Mouse (Mus musculus) embryonic facial prominence, embryonic 10.5 days (tissue): ENCODE measurements at regions not wholly inside any gene's neighbourhood (a gene's known extent, or its start where the extent isn't known, plus 50 kb on each side); places are given as distances from the start of the nearest gene placed in this dataset.

ENCODE experiments used
- DNase-seq: peaks from one replicate; pipeline ENCODE4 v3.0.0-alpha.2; 2017; ENCODE audit warnings: low spot score
- H3K27ac ChIP-seq: fragments of 300-500 bp; sonication (generic); replicated peaks from 2 replicates; pipeline ENCODE4 v1.5.1; 2016; ENCODE audit warnings: mild to moderate bottlenecking
- H3K27me3 ChIP-seq: fragments of 300-500 bp; sonication (generic); replicated peaks from 2 replicates; pipeline ENCODE4 v1.6.1; 2016; ENCODE audit warnings: low read depth, mild to moderate bottlenecking; ENCODE audit not compliant: poor library complexity, severe bottlenecking
- H3K36me3 ChIP-seq: fragments of 300-500 bp; sonication (generic); replicated peaks from 2 replicates; pipeline ENCODE4 v1.6.1; 2016; ENCODE audit warnings: mild to moderate bottlenecking, moderate library complexity
- H3K4me1 ChIP-seq: fragments of 300-500 bp; sonication (generic); 2 replicates; pipeline ENCODE4 v1.6.1; 2016
- H3K4me3 ChIP-seq: fragments of 300-500 bp; sonication (generic); 2 replicates; pipeline ENCODE4 v1.5.1; 2016; ENCODE audit warnings: mild to moderate bottlenecking, moderate library complexity
- H3K9me3 ChIP-seq: fragments of 300-500 bp; sonication (generic); 2 replicates; pipeline ENCODE4 v1.6.1; 2016; ENCODE audit warnings: mild to moderate bottlenecking
- WGBS: fragments of 180-500 bp; shearing (Covaris S2); methylation state at CpG from one replicate; pipeline ENCODE4 v1.1.7; 2016; 5-methylcytosine and 5-hydroxymethylcytosine counted together

DNA sequence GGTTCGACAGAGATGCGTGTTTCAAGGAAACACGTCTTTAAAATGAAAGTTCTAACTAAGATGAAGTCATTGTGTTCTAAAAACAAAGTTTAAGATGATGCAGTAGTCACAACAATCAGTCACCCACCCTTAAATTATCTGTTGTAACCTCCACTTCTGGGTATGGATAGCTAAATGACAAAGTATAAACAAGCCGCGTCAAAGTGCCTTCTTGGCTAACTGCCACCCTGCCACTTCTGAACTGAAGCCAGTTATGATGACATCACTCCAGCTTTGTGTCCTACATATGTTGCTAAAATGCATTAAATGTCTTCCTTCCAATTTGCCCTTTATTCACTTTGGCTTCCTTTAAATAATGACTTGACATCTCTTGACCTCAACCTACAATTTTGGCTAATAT, 165.8 kb upstream of the Cxadr start:
- Histone ChIP-seq H3K27me3 (no peaks in the 10 kb centered on the region), H3K27ac (no peak overlapping the region), H3K4me3 (no peak overlapping the region), H3K36me3 (no peaks in the 10 kb centered on the region), H3K4me1 (no peaks in the 10 kb centered on the region), H3K9me3 (no peaks in the 10 kb centered on the region)
- WGBS, result 97% methylated on average over 5 of the region's 5 CpGs
- DNase-seq, result no peak

DNA sequence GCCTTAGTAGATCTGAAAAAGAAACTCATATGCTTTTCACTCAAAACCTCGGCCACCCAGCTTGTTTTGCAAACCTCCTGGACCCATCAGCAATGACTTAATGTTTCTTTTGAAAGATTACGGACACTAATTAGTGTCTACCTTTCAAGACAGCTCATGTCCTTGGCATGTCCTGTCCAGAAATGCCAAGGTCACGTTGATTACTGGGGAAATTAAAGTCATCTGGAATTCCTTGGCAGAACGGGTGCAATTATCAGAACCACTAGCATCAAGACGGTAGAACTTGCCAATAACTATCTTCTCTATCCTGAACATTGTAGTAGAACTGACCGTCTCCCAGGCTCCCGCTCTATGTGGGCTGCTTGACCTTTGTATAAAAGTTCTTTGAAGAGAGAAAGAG, 166.8 kb upstream of the Cxadr start:
- 75% methylated on average over 7 of the region's 7 CpGs for WGBS
- no peaks in the 10 kb centered on the region for H3K9me3 ChIP-seq

DNA sequence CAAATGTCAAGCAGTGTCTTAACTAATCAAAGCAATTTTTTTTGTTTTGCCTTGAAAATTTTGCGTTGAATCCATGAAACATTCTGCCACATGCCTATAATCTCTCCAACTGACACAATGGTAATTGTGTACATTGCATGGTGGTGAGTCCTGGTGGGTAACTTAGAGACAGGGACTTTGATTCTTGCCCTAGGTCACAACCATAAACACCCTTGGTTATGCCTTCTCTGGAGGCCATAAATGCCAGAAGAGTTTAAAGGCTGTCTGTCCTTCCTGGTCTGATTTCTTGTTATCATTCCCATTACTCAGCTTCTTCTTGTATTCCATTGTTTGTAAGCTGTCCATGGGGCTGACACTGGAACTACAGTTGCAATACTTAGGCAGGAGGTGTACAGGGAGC, 179.6 kb upstream of the Cxadr start:
- Histone ChIP-seq H3K27ac (no peak overlapping the region), H3K36me3 (no peaks in the 10 kb centered on the region), H3K4me1 (peaks cover 6% of the 10 kb centered on the region; the same call in 1 of the 2 replicates), H3K9me3 (no peaks in the 10 kb centered on the region), H3K4me3 (no peak overlapping the region), H3K27me3 (no peaks in the 10 kb centered on the region)
- DNase-seq, result no peak
- WGBS, result 72% methylated on average over 1 of the region's 1 CpGs

More for the DNA sequence above, 166.8 kb upstream of the Cxadr start:
- Histone ChIP-seq H3K4me3 (no peak overlapping the region), H3K27ac (no peak overlapping the region), H3K27me3 (no peaks in the 10 kb centered on the region), H3K36me3 (no peaks in the 10 kb centered on the region), H3K4me1 (no peaks in the 10 kb centered on the region)
- no peak for DNase-seq

DNA sequence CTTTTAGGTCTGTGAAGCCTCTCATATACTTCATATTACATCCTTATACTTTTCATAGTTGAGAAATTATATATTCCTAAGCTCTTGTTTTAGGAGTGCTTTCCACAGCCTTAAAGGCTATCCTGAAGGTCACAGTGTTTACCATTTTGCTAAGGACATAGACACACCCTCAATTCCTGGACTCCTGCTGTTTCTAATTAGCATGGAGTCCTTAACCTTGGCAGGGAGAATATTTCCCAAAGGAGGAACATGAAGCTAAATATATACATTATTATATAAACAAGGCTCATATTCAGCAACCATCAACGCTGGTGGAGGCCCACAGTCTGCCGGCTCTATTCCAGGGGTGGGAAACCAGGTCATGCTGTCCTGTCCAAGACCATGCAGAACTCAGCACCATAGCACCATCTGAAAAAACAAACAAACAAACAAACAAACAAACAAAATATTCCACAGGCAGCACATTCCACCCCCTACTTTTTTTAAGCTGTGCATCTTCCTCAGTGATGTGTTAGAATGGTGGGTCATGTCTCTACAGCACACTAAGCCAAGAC, 180.9 kb upstream of the Cxadr start:
- no peaks in the 10 kb centered on the region for H3K9me3 ChIP-seq
- no peak overlapping the region for H3K4me3 ChIP-seq
- WGBS, result 64% methylated on average over 2 of the region's 2 CpGs
- H3K27ac ChIP-seq, result no peak overlapping the region
- DNase-seq, result no peak
- peaks cover 6% of the 10 kb centered on the region; the same call in 1 of the 2 replicates for H3K4me1 ChIP-seq
- H3K27me3 ChIP-seq, result no peaks in the 10 kb centered on the region
- no peaks in the 10 kb centered on the region for H3K36me3 ChIP-seq

DNA sequence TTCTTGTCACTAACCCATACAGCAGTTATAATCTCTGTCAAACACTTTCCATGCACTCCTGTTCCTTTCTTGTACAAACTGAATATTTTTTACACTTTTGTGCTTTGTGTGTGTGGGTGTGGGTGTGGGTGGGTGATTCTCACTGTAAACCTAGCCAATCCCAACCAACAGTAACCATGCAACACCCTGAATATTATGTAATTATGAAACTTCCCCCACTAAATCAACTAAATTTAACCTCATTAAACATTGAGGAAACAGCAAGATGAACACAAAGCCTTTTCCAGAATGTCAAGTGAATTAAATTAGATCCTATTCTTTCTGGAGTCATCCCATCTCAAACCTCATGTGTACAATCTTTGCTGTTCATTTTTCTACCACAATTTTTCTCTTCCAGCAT, 197.0 kb upstream of the Cxadr start:
- no peak for DNase-seq
- no peak overlapping the region for H3K4me3 ChIP-seq
- no peaks in the 10 kb centered on the region for H3K36me3 ChIP-seq
- H3K27me3 ChIP-seq, result no peaks in the 10 kb centered on the region
- H3K9me3 ChIP-seq, result no peaks in the 10 kb centered on the region
- H3K27ac ChIP-seq, result no peak overlapping the region
- peaks cover 10% of the 10 kb centered on the region for H3K4me1 ChIP-seq

DNA sequence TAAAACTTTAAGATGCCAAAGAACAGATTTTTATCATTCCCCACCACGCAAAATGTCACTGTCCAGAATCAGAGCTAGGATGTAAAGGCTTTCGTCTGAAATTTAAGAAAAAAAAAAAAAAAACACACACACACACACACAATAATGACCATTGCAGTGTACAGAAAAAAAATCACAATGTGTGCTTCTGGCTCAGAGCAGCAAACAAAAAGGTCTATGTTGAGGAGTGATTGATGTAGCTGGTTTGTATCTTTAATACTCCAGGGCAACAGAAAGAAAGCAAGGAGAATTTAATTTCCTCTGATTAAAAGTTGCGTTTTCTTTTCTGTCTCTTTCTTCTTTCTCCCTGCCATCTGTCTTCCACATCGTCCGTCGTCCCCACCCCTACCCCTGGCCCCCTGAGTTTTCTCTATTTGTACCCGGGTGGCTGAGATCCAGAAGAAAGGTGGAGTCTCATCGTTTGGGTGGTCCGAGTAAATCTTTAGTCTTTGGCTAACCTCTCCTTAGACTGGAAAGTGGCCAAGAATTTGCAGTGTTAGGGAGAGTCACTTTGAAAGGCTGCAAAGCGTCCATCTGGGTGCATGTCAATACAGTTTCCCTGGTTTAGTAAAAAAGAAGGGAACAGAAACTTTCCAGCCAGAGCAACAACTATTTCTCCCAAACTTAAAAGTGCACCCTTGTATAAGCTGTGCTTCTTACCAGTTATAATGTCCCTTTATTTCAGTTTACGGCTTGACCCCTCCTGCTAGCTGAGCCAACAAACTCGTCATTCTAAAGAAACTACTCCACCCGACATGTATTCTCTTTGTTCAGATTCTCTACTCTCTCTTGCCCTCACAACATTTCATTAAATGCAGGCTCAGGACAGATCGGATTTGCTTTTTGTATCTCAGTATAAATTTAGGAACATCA, 199.6 kb upstream of the Cxadr start:
- Histone ChIP-seq H3K9me3 (no peaks in the 10 kb centered on the region), H3K4me3 (0 out of 2 replicates have a peak overlapping the region, but pooled peaks have one; percentile 9), H3K27ac (peak overlapping the region; percentile 14; the same call in 1 of the 2 replicates), H3K27me3 (no peaks in the 10 kb centered on the region), H3K36me3 (no peaks in the 10 kb centered on the region), H3K4me1 (peaks cover 10% of the 10 kb centered on the region)
- 43% methylated on average over 14 of the region's 14 CpGs for WGBS
- no peak for DNase-seq

DNA sequence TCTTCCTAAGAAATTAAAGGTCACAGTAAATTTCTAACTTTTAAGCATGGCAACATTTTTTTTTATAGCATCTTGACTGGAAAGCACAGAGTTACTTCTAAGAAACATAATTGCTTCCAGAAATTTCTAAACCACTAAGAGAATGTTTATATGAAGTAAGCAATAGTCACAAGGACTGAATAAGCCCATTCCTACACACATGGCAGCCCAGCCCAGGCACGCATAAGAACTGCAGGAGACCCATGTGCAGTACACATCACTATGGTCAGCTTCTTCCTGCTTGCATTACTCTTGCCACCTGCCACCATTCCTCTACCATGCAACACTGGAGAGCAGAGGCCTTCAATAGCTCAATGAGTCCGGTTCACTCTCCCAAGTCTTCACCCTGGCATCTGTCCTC, 201.4 kb upstream of the Cxadr start:
- Histone ChIP-seq H3K27ac (no peak overlapping the region), H3K4me1 (peaks cover 10% of the 10 kb centered on the region), H3K4me3 (no peak overlapping the region), H3K9me3 (no peaks in the 10 kb centered on the region), H3K36me3 (no peaks in the 10 kb centered on the region), H3K27me3 (no peaks in the 10 kb centered on the region)
- DNase-seq, result no peak
- 82% methylated on average over 2 of the region's 2 CpGs for WGBS

DNA sequence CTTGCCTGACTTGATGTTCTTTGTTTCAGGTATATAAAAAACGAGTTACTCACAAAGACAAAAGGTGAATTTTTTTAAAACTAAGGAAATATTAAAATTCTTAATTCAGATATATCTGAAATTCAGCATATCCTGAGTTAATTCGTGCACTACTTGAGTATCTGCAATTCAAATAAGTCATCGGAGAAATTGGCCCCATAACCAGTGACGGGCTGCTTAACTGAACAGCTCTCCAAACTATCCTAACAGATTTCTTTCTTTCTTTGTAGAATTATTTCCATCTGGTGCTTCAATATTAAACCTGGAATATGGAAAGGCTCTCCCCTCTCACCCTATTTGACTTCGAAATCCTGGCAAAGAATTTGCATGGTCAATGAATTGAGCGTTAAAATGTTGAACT, 202.2 kb upstream of the Cxadr start:
- DNase-seq, result no peak
- H3K4me1 ChIP-seq, result peaks cover 10% of the 10 kb centered on the region
- H3K27ac ChIP-seq, result no peak overlapping the region
- H3K27me3 ChIP-seq, result no peaks in the 10 kb centered on the region
- no peaks in the 10 kb centered on the region for H3K36me3 ChIP-seq
- 79% methylated on average over 6 of the region's 6 CpGs for WGBS
- no peaks in the 10 kb centered on the region for H3K9me3 ChIP-seq
- no peak overlapping the region for H3K4me3 ChIP-seq

DNA sequence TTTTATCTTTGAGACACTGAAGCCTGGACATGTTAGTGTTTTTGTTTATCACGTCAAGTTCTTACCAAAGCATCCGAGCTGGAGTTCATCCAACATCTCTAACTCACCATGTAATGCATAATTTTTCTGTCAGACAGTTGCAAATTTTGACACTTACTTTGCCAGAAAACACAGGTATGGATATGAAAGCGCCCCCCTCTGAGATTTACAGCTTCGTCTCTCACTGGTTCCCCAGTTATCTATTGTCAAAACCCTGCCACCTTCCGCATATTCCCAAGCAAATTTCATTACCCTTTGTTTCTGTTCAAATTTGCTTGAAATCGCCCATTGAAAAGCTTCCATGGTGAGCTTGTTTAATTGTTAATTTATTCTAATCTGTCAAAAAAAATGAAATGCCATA, 202.7 kb upstream of the Cxadr start:
- no peak overlapping the region for H3K4me3 ChIP-seq
- WGBS, result 87% methylated on average over 6 of the region's 6 CpGs
- DNase-seq, result no peak
- H3K4me1 ChIP-seq, result peaks cover 10% of the 10 kb centered on the region
- no peaks in the 10 kb centered on the region for H3K36me3 ChIP-seq
- no peak overlapping the region for H3K27ac ChIP-seq
- H3K27me3 ChIP-seq, result no peaks in the 10 kb centered on the region
- H3K9me3 ChIP-seq, result no peaks in the 10 kb centered on the region

DNA sequence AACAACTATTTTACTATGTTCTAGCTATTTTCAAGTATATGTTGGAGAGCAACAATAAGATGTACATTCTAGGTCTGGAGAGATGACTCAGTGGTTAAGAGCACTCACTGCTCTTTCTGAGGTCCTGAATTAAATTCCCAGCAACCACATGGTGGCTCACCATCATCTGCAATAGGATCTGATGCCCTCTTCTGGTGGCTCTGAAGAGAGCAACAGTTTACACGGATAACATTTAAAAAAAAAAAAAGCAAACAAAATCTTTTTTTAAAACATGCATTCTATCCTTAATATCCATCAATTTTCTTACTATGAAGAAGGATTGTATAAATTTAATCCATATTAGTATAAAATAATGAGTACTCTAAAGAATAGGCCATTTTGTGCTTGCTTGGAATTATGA, 204.7 kb upstream of the Cxadr start:
- no peak overlapping the region for H3K27ac ChIP-seq
- peaks cover 6% of the 10 kb centered on the region for H3K4me1 ChIP-seq
- H3K9me3 ChIP-seq, result no peaks in the 10 kb centered on the region
- H3K4me3 ChIP-seq, result no peak overlapping the region
- no peaks in the 10 kb centered on the region for H3K36me3 ChIP-seq
- H3K27me3 ChIP-seq, result no peaks in the 10 kb centered on the region
- 64% methylated on average over 1 of the region's 1 CpGs for WGBS
- no peak for DNase-seq

DNA sequence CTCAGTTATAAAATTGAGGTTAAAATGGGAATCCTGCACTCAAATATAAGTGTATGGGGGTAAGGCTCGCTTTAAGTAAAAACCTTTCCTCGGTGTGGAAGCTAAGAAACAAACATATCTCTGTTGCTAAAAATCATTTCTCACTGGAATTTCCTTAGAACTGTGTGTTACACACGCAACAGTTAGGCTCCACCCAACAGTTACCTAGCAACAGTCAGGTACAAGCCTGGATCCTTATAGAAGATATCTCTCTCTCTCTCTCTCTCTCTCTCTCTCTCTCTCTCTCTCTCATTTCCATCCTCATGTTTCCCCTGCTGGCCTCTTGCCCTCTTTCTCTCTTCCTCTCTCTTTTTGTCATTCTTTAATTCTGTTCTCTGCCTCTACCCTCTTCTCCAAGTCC, 211.1 kb upstream of the Cxadr start:
- no peak overlapping the region for H3K27ac ChIP-seq
- H3K4me3 ChIP-seq, result no peak overlapping the region
- H3K36me3 ChIP-seq, result no peaks in the 10 kb centered on the region
- 89% methylated on average over 3 of the region's 3 CpGs for WGBS
- H3K4me1 ChIP-seq, result no peaks in the 10 kb centered on the region
- H3K9me3 ChIP-seq, result no peaks in the 10 kb centered on the region
- H3K27me3 ChIP-seq, result no peaks in the 10 kb centered on the region
- no peak for DNase-seq

DNA sequence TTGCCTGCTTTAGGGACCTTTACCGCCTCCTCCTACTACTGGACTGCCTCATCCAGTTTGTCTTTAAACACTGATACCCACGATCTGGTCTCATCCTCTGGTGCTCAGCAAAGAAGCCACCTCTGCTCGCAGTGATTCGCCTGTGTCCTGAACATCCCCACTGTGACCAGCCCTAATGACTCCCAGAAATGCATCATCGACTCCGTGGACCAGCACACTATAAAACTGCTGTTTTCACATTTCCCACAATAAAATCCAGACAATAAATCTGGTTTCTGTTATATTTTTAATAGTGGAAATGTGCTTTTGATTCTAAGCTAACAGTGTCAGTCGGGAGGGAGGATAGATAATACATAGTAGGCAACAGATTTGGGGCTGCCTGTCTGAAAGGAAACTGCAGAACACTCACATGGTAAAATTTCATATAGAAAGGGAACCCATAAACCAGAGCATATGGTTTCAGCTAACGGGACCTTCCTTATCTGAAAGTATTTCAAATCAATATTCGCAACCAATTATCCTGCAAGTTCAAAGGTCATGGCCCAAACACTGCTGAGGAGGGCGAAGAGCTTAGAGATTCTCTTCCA, 233.7 kb upstream of the Cxadr start:
- Histone ChIP-seq H3K27me3 (no peaks in the 10 kb centered on the region), H3K36me3 (no peaks in the 10 kb centered on the region), H3K9me3 (no peaks in the 10 kb centered on the region), H3K4me1 (no peaks in the 10 kb centered on the region), H3K4me3 (no peak overlapping the region), H3K27ac (no peak overlapping the region; the same call in 1 of the 2 replicates)
- 73% methylated on average over 10 of the region's 10 CpGs for WGBS
- DNase-seq, result no peak

DNA sequence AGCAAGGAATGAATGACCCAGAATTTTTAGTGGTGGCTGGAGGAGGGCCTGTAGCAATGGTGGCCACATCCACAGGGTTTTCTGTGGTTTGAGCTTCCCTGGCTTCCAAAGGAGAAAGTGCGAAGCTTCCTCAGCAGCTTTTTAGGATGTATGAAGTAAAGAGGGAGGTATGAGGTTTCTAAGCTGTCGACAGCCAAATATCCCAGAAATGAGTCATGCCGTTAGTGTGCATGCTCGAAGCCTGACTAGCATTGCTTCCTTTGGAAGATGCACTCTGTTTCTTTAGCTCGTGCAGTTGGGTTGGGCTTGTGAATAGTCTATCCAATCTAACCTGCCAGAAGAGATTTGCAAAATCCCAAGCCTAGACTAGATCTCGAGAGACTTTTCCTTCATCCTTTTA, 240.8 kb upstream of the Cxadr start:
- Histone ChIP-seq H3K9me3 (no peaks in the 10 kb centered on the region), H3K27ac (no peak overlapping the region), H3K4me3 (no peak overlapping the region), H3K36me3 (no peaks in the 10 kb centered on the region), H3K27me3 (no peaks in the 10 kb centered on the region), H3K4me1 (peaks cover 3% of the 10 kb centered on the region; the same call in 1 of the 2 replicates)
- WGBS, result 90% methylated on average over 6 of the region's 6 CpGs
- DNase-seq, result no peak
